Mouse (Mus musculus): ENCODE measurements around the gene Isoc2b.
A peak's percentile ranks its signal among the peaks of the same experiment; 100 is the strongest.
"Not testable (repeated sequence)": the region's sequence is repeated elsewhere in the genome, so short reads cannot be mapped to it uniquely, and the experiment has no call there.

Gene Isoc2b

DNA sequence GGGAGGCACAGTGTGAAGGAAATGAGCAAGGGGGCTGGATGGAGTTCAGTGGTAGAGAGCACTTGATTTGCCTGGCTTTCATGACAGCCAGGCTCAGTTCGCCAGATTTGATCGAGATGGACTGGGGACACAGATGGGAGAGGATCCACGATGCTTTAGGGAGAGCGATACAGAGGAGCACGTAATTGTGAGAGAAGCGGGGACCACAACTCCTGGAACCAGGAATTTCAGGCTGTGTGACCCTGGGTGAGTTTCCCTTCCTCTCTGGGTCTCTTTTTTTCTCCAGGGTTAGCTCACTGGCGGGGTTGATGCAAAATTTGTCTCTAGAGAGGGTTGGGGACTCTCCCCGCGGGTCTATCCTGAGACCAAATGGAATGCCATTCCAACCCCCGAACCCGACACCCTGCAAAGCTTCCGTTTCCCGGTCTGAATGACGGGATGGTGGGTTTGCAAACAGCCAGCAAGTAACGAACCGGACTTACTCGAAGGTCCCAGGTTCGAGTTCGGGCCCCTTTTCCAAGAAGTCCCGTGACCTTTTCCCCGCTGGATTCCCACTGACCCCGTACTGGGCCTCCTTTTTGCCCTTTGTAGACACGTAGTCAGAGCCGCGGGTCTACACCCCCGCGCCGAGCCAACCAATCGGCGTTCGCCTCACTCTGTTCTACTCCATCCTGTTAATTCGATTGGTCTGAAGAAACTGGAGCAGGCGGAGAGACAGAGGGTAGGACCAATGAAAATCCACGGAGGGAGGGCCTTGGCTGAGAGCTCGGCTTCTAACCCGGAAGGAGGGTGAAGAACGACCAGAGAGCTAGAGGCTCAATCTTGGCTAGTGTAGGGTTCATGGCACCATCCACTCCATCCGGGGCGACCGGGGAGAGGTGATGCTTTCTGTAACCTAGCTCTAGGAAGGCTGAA, 4.2 kb downstream of the Isoc2b start:
- peak; percentile 96 to 97 for DNase-seq (ENCODE audit: low spot score in 2 of 2)

GRCm38 (mm10) chr7:4865090-4865489, 5.0 kb downstream of the Isoc2b start:
- DNase-seq (ENCODE audit: low spot score in 2 of 2) = no peak

DNA sequence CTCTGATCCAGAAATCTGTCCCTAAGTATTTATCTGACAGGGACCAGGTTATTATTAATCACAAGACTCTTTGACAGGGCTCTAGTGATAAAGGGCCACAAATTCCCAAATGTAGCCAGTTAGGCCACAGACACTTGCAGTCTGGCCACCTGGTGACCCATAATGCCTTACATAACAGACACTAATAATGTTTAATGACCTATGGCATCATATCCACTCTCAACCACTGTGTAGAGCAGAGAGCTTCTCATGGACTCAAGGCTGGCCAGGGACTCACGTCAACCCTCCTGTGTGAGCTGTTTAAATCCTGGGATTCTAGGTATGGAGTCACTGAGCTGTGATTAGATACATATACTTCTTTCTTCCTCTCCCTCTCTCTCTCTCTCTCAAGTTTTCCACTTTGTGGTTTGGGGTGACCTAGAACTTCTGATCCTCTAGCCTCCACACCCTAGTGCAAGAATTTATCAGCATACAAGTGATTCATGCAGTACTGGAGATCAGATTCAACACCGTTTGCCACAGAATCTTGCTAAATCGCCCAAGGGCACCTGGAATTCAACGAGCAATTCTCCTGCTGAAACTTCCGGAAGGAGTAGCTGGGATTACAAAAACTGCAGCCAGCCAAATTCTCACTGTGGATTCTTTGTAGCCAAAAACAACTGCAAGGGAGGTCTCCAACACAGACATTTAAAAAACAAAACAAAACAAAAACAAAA, 5.8 kb downstream of the Isoc2b start:
- DNase-seq (ENCODE audit: low spot score in 2 of 2) = no peak

DNA sequence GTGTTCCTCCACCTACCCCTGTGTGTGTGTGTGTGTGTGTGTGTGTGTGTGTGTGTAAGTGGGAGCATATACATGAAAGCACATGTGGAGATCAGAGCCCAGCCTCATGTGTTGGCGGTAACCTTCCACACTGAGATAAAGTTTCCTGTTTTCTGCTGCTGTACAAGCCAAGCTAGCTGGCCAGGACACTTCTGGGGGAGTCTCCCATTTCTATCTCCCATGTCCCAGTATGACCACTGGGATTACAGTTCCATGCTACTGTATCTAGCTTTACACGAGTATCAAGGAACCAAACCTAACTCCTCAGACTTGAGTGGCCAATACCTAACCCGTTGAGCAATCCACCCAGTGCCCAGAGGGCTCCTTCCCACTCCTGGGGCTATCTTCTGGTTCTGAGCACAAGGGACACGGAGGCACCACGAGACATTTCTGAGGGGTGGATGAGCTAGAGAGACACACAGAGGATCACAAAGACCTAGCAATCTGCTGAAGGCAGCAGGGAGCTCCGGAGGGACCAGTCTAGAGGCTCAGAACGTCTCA, 6.4 kb downstream of the Isoc2b start:
- DNase-seq (ENCODE audit: low spot score in 2 of 2) = no peak

DNA sequence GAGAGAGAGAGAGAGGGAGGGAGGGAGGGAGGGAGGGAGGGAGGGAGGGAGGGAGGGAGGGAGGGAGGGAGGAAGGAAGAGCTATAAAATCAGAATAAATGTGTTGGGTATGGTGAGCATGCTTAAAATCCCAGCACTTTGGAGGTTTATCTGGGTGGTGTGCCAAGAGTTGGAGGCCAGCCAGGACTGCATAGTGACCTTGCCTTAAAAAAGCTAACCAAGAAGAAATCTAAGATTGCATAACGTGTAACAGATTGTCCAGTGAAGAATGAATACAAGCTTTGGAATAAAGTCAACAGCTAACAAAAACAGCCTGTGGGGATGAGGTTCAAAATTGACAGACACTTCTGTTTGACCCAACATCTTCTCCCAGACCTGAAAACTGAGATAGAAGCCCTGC, 7.0 kb downstream of the Isoc2b start:
- peak in 1 of 2 experiments; percentile 81 for DNase-seq (ENCODE audit: low spot score in 2 of 2)

DNA sequence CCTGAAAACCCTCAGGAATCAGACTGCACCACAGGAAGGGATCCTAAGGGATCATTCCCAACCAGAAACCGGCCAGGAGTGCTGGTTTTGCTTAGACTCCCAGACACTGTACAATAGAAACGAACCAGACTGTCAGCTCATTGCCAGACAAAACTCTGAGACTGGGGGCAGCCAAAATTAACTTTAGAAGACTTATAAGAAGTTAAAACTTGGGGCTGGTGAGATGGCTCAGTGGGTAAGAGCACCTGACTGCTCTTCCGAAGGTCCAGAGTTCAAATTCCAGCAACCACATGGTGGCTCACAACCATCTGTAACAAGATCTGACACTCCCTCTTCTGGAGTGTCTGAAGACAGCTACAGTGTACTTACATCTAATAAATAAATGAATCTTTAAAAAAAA, 9.1 kb downstream of the Isoc2b start:
- not testable (repeated sequence) for DNase-seq (ENCODE audit: low spot score in 2 of 2)

- no peak for DNase-seq (ENCODE audit: low spot score in 2 of 2)
Observed at GRCm38 (mm10) chr7:4859418-4859978, 10.6 kb downstream of the Isoc2b start.

DNA sequence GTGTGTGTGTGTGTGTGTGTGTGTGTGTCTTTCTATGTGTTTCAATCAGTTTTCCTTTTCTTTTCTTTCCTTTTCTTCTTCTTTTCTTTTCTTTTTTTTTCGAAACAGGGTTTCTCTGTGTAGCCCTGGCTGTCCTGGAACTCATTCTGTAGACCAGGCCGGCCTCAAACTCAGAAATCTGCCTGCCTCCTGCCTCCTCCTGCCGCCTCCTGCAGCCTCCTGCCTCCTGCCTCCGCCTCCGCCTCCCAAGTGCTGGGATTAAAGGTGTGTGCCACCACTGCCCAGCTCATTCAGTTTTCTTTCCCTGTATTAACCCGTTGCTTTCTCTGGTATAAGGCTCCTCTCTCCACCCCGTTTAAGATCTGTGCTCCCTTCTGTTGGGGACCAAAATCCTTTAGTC, 12.7 kb downstream of the Isoc2b start:
- DNase-seq (ENCODE audit: low spot score in 2 of 2) = no peak

DNA sequence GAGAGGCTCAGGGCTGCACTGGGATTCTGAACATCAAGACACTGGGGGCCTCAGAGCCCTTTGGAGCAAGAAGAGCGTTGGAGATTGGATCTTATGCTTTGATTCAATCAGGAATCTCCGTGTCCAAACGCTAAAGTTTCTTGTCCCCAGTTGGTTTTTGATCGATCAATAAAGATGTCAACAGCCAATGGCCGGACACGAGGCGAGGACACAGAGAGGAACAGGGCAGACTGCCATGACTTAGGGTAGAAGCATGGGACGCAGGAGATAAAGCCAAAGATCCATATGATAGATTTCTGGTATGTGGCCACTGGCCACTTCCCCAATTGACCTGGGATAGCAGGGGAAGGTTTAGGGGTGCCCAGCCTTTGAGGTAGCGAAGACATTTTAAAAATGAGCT, 13.6 kb downstream of the Isoc2b start:
- no peak for DNase-seq (ENCODE audit: low spot score in 2 of 2)

GRCm38 (mm10) chr7:4853613-4854012, 16.4 kb downstream of the Isoc2b start:
- no peak for DNase-seq (ENCODE audit: low spot score in 2 of 2)

- DNase-seq (ENCODE audit: low spot score in 2 of 2) = no peak
Observed at GRCm38 (mm10) chr7:4851315-4851688, 18.8 kb downstream of the Isoc2b start.

DNA sequence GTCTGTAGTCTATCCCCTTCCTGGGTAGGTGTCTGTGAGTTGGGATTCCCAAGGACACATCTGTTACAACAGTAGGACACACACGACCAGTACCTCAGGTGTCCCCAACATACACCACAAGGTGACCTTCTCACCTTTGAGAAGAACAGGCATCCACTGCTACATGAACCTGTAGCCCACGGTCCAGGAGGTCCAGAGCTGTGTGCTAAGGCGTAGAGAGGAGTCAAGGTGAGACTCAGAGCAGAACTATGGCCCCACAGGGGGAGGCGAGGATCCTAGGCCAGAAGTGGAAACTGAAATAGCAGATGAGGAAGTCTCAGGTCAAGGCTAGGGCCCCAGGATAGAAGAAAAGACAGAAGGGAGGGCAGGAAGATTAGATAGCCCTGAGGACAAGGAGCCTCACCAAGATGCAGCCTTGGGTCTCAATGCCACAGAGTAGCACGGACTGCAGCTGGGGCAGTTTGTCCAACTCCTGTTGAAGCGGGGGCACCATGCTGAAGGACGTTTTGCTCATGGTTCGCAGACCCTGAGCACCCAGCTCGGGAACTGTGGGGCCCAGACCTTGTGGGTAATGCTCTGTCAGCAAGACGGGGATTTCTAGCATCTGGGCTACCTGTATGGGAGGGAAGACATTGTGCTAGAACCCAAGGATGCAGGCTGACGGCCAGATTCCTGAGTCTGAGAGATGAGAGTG, 19.3 kb downstream of the Isoc2b start:
- DNase-seq (ENCODE audit: low spot score in 2 of 2) = no peak

DNA sequence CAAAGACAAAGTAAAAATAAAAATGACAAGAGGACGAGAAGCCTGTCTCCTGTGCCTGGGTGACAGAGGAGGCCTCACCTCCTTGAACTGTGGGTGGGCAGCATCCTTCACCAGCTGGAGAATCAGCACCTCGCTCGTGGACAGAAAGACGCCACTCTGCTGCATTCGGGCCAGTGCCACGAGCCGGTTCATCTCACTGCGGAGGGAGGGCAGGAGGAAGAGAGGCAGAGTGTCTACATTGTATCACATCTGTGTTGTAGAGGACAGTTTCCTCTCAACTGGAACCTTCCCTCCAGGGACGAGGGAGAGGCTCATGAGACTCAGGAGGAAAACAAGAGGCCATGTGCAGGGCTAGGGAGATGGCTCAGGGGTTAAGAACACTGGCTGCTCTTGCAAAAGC, 20.7 kb downstream of the Isoc2b start:
- DNase-seq (ENCODE audit: low spot score in 2 of 2) = no peak

GRCm38 (mm10) chr7:4844917-4845309, 25.1 kb downstream of the Isoc2b start:
- no peak for DNase-seq (ENCODE audit: low spot score in 2 of 2)

- no peak for DNase-seq (ENCODE audit: low spot score in 2 of 2)
Observed at GRCm38 (mm10) chr7:4844245-4844916, 25.7 kb downstream of the Isoc2b start, which contains the start of gene Shisa7. Gene Shisa7 (minus strand): TSS chr7:4844696.

DNA sequence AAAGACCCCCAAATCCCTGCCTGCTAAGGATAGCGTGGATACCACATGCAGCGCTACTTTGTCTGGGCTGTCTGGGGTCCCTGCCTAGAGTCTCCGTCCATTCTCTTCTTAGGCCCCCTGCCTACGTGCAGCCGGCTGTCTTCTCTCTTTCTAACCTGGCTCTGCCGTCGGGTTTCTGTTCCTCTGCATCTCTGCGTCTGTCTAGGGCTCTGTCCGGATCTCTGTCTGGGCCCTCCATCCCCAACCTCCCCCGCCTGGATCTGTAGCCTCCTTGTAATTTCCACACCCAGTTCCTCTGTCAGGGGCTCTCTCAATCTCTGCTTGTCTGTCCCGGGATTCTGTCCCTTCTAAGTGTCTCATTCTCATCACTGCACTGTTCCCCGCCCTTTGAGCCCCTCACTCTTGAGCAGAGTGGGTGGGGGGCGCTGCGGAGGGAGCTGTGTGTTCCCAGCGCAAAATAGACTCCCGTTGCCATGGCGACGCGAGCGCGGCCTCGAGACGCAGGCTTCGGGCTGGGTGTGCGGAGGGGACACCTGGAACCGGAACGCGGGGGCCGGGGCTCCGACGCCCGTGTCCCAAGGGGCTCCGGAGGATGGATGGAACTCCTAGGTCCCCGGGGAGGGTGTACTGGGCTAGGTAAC, 26.3 kb downstream of the Isoc2b start:
- DNase-seq (ENCODE audit: low spot score in 2 of 2) = no peak

GRCm38 (mm10) chr7:4842634-4843131, 27.4 kb downstream of the Isoc2b start:
- no peak for DNase-seq (ENCODE audit: low spot score in 2 of 2)

GRCm38 (mm10) chr7:4842077-4842476, 28.0 kb downstream of the Isoc2b start:
- no peak for DNase-seq (ENCODE audit: low spot score in 2 of 2)

DNA sequence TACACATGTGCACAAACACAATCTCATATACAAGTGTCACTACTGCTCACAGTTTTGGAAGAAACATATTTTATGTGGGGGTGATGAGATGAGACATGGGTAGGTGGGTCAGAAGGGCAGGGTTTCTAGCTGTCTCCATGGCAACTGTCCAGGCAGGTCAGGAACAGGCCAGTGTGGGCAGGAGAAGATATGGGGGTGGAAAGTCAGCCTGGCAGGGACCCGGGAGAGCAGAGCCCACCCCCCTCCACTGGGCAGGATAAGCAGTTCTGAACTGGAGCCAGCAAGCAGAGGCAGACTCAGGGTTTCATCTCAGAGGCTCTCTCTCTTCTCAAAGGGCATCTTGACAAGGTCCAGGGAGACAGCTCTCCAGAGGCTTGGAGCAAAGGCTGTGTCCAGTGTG, 32.4 kb downstream of the Isoc2b start:
- no peak for DNase-seq (ENCODE audit: low spot score in 2 of 2)

DNA sequence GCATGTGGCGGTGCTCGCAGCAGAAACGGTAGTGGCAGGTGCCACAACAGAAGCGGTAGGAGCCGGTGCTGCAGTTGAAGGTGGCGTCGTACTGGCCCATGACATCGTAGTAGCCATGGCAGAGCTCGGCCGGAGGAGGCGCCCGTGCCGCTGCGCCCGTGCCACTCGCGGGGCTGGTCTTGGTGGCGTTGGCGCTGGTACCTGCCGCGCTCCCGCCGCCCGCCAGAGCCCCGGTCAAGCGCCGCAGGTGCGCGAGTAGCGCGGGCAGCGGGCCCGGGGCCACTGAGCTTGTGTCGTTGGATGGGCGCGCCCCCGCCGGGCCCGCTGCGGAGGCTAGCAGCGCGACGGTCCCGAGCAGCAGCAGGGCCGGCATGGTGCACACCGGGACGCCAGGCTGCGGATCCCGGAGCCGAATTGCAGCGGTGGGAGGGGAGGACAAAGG, 33.7 kb downstream of the Isoc2b start:
- peak; percentile 45 to 63 for DNase-seq (ENCODE audit: low spot score in 2 of 2)
